ENCODE assay signal across 10 mouse cellular contexts in the genomic region with DNA sequence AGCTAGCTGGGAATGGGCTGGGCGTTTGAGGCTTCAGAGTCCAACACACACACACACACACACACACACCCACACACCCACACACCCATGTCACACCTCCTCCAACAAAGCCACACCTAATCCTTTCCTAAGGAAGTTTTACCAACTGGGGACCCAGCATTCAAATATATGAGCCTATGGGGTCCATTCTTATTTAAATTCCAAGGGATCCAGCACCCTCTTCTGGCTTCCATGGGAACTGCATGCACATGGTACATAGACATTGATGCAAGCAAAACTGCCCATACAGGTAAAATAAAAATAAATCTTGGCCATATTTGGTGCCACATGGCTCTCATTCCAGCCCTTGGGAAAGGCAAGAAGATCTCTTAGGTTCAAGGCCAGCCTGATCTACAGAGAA. TPM values are rescaled to one million over a fixed set of nuclear protein-coding genes. Genes with fewer than 3 reads are reported as not detected.
DNase-seq lines count a peak whose midpoint lies in the region; ATAC-seq and TF ChIP-seq lines count a peak whose summit lies in the region.
"Had no signal": no experiment of that assay in that cellular context is flagged by ENCODE, and none has a peak within 500 bp of the region (broad histone marks: within the 10 kb centered on the region; RNA-seq: fewer than 3 reads in every experiment).

No protein-coding gene starts in this region.

- no peak for TF ChIP-seq POLR2A in cerebellum, adult 2 months (IDR thresholded peaks at IDR 0.05; ENCODE audit: borderline replicate concordance, insufficient read depth, low read length)

- 83% methylated on average over 1 of the region's 1 CpGs for WGBS in cerebellum, adult 2 months

- peak; percentile 63; the same call in 1 of the 2 replicates for ATAC-seq in erythroblast, adult 5-6 weeks (replicated peaks; ENCODE audit: low FRiP score, poor library complexity, severe bottlenecking)

- TF ChIP-seq CTCF in cerebellum, adult 2 months (IDR thresholded peaks at IDR 0.05; ENCODE audit: borderline replicate concordance, insufficient read depth, low read depth, low read length) = peak; percentile 30; the same call in 1 of the 2 replicates
- peak; percentile 75 for TF ChIP-seq CTCF in layer of hippocampus, adult 2 months (conservative IDR thresholded peaks at IDR 0.05)
- TF ChIP-seq CTCF in E14TG2a.4 (conservative IDR thresholded peaks at IDR 0.05; ENCODE audit: low read length) = peak; percentile 66

- no peaks in the 10 kb centered on the region for H3K27me3 ChIP-seq in cerebellum, adult 2 months (ENCODE audit: control insufficient read depth, insufficient read depth, low read length)
- no peaks in the 10 kb centered on the region for H3K27me3 ChIP-seq in E14TG2a.4 (ENCODE audit: insufficient read depth, low read length)
- no peaks in the 10 kb centered on the region for H3K27me3 ChIP-seq in splenic B cell, adult 2 months (ENCODE audit: control insufficient read depth, insufficient read depth, low read length, poor library complexity, severe bottlenecking)
- H3K27me3 ChIP-seq: liver, embryonic 13.5 days had no signal

- H3K4me1 ChIP-seq in cerebellum, adult 2 months (ENCODE audit: control insufficient read depth, insufficient read depth, low read length) = no peaks in the 10 kb centered on the region
- peaks cover 4% of the 10 kb centered on the region for H3K4me1 ChIP-seq in E14TG2a.4 (replicated peaks; ENCODE audit: low read depth, low read length)

- H3K4me3 ChIP-seq in cerebellum, adult 2 months (replicated peaks; ENCODE audit: insufficient read depth, low read depth, low read length) = no peak overlapping the region
- H3K4me3 ChIP-seq in layer of hippocampus, adult 2 months = no peak overlapping the region
- no peak overlapping the region for H3K4me3 ChIP-seq in E14TG2a.4 (replicated peaks; ENCODE audit: low read length)
- H3K4me3 ChIP-seq: liver, embryonic 13.5 days had no signal

- H3K27ac ChIP-seq in cerebellum, adult 2 months (ENCODE audit: insufficient read depth, low read length) = no peak overlapping the region
- H3K27ac ChIP-seq in layer of hippocampus, adult 2 months = no peak overlapping the region

- H3K9me3 ChIP-seq in E14TG2a.4 (ENCODE audit: low read length) = no peaks in the 10 kb centered on the region
- H3K9me3 ChIP-seq: liver, embryonic 13.5 days had no signal

- DNase-seq in cerebellum, adult 2 months = peak in 1 of 2 experiments; percentile 30
- no peak for DNase-seq in cerebellum, adult 9-11 months
- DNase-seq in layer of hippocampus, adult 2 months (ENCODE audit: low spot score in 2 of 2) = no peak
- no peak for DNase-seq in layer of hippocampus, adult 8-10 months (ENCODE audit: low spot score in 2 of 2)
- peak; percentile 54 for DNase-seq in splenic B cell, adult 2 months (ENCODE audit: low read depth, low spot score)
- DNase-seq in ovary, postnatal 10 days (ENCODE audit: low spot score) = no peak
- DNase-seq: liver, embryonic 13.5 days had no signal

- peaks cover 54% of the 10 kb centered on the region for H3K36me3 ChIP-seq in E14TG2a.4 (ENCODE audit: insufficient read depth, low read length)
- peaks cover 4% of the 10 kb centered on the region for H3K36me3 ChIP-seq in splenic B cell, adult 2 months (ENCODE audit: control insufficient read depth, insufficient read depth, low read length, poor library complexity, severe bottlenecking)

RNA-seq across cellular contexts. Expression of a gene that starts 16.1 kb away (rescaled TPM):
- 137 and 157 TPM in 2 replicates for polyA plus RNA-seq in cerebellum, adult 2 months (2012; rRNA removed)
- total RNA-seq in layer of hippocampus, adult 2 months (2021) = 10 to 100 TPM; 81.2 to 81.8 TPM
- 10 to 100 TPM; 79.4 to 85.9 (median 82.6) TPM for total RNA-seq in layer of hippocampus, adult 8-10 months (2022)
- 7.9 and 12.3 TPM in 2 replicates for total RNA-seq in erythroblast, adult 5-6 weeks (2015; ENCODE audit: low replicate concordance)
- 5.4 and 9.5 TPM in 2 replicates for total RNA-seq in erythroblast, adult 5-6 weeks (2017; ENCODE audit: low replicate concordance)

RNA-seq across cellular contexts. Expression of a gene that starts 25.7 kb away (rescaled TPM):
- polyA plus RNA-seq in cerebellum, adult 2 months (2012; rRNA removed) = 90.6 and 97.4 TPM in 2 replicates
- total RNA-seq in layer of hippocampus, adult 2 months (2021) = 10 to 100 TPM; 73.6 to 77.7 TPM
- total RNA-seq in layer of hippocampus, adult 8-10 months (2022) = 10 to 100 TPM; 72.9 to 92.8 (median 78.4) TPM
- 26.1 and 70.1 TPM in 2 replicates for total RNA-seq in erythroblast, adult 5-6 weeks (2015; ENCODE audit: low replicate concordance)
- total RNA-seq in erythroblast, adult 5-6 weeks (2017; ENCODE audit: low replicate concordance) = 10.6 and 17.0 TPM in 2 replicates

RNA-seq across cellular contexts. Expression of a gene that starts 32.7 kb away (rescaled TPM):
- not detected in 2 replicates for polyA plus RNA-seq in cerebellum, adult 2 months (2012; rRNA removed)
- not detected for total RNA-seq in layer of hippocampus, adult 2 months (2021)
- not detected for total RNA-seq in layer of hippocampus, adult 8-10 months (2022)
- not detected in 2 replicates for total RNA-seq in erythroblast, adult 5-6 weeks (2015; ENCODE audit: low replicate concordance)
- total RNA-seq in erythroblast, adult 5-6 weeks (2017; ENCODE audit: low replicate concordance) = not detected in 2 replicates
- polyA plus RNA-seq: liver, embryonic 13.5 days; small intestine, adult 2 months had no signal

RNA-seq across cellular contexts. Expression of a gene that starts 46.3 kb away (rescaled TPM):
- polyA plus RNA-seq in cerebellum, adult 2 months (2012; rRNA removed) = 23.4 and 27.3 TPM in 2 replicates
- total RNA-seq in layer of hippocampus, adult 2 months (2021) = 10 to 100 TPM; 27.7 to 28.5 TPM
- total RNA-seq in layer of hippocampus, adult 8-10 months (2022) = 10 to 100 TPM; 23.0 to 31.3 (median 28.6) TPM
- 8.5 and 9.2 TPM in 2 replicates for total RNA-seq in erythroblast, adult 5-6 weeks (2015; ENCODE audit: low replicate concordance)
- total RNA-seq in erythroblast, adult 5-6 weeks (2017; ENCODE audit: low replicate concordance) = 4.6 and 6.2 TPM in 2 replicates

Comparison
In these comparisons a context has a peak if more than half of its experiments do, and no peak if none do; other contexts are left out.
1. RNA of a gene that starts 16.1 kb away (total RNA-seq): 79.4 to 85.9 TPM in layer of hippocampus, adult 8-10 months and 81.2 to 81.8 TPM in layer of hippocampus, adult 2 months; 5.4 to 12.3 TPM in erythroblast, adult 5-6 weeks; every median in the first group is over 4 times any median in the second.
2. Peak in every context shown above with its lines, with median percentiles within 50 percentile points of each other: CTCF ChIP-seq.